ENCODE assay signal across 16 mouse cellular contexts in the genomic region with DNA sequence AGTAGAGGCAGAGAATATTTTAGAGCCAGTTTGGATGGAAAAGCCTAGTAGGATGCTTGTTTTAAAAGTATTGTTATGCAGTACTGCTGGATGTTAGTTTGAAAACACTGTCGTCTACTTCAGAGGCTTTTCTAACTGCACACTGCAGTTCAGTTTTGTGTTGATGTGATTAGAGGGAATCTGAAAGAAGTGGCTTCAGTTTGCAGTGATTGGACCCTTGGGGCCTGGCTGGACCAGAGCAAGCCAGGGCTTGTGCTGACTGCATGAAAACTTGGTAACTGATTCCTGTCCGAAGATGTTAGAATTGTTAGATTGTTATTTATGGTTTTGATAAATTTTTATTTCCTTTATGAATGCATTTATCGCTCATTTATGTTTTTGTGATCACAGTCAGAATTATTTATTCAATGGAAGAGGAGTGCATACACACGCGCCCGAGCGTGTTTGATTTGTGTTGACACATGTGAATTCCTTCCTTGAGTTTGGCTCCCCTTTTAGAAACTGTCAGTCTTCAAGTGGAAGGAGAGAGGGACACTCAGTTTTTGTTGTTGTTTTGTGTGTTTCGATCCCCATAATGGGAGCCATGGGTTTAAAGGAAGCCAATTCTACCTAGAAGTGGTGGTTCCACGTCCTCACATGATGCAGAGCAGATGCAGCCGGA.
A peak's percentile ranks its signal among the peaks of the same experiment; 100 is the strongest.
DNase-seq lines count a peak whose midpoint lies in the region; ATAC-seq lines count a peak whose summit lies in the region.
"Had no signal": no experiment of that assay in that cellular context is flagged by ENCODE, and none has a peak within 500 bp of the region (broad histone marks: within the 10 kb centered on the region; RNA-seq: fewer than 3 reads in every experiment).

No protein-coding gene starts in this region.

- no peaks in the 10 kb centered on the region for H3K36me3 ChIP-seq in midbrain, embryonic 12.5 days
- H3K36me3 ChIP-seq in midbrain, embryonic 16.5 days (ENCODE audit: control insufficient read depth, insufficient read depth, low read length): no peaks in the 10 kb centered on the region
- no peaks in the 10 kb centered on the region for H3K36me3 ChIP-seq in limb, embryonic 11.5 days (ENCODE audit: control insufficient read depth, insufficient read depth, low read length)
- H3K36me3 ChIP-seq: kidney, embryonic 15.5 days; limb, embryonic 13.5 days had no signal

- H3K4me3 ChIP-seq in midbrain, embryonic 12.5 days: no peak overlapping the region
- H3K4me3 ChIP-seq in midbrain, embryonic 16.5 days (ENCODE audit: low read depth, low read length): no peak overlapping the region
- H3K4me3 ChIP-seq in limb, embryonic 11.5 days (ENCODE audit: low read depth, low read length): no peak overlapping the region
- H3K4me3 ChIP-seq: kidney, embryonic 15.5 days; limb, embryonic 13.5 days had no signal

- H3K9me3 ChIP-seq in midbrain, embryonic 12.5 days: no peaks in the 10 kb centered on the region
- H3K9me3 ChIP-seq in midbrain, embryonic 16.5 days (replicated peaks; ENCODE audit: control insufficient read depth, low read length, poor library complexity, severe bottlenecking): no peaks in the 10 kb centered on the region
- no peaks in the 10 kb centered on the region for H3K9me3 ChIP-seq in limb, embryonic 11.5 days (ENCODE audit: control insufficient read depth, low read length)
- H3K9me3 ChIP-seq: kidney, embryonic 15.5 days; limb, embryonic 13.5 days had no signal

- H3K9ac ChIP-seq in midbrain, embryonic 12.5 days (replicated peaks): no peak overlapping the region
- no peak overlapping the region for H3K9ac ChIP-seq in midbrain, embryonic 16.5 days (ENCODE audit: low read depth, low read length)
- no peak overlapping the region for H3K9ac ChIP-seq in limb, embryonic 11.5 days (ENCODE audit: low read length)
- H3K9ac ChIP-seq: hindbrain, embryonic 14.5 days; kidney, embryonic 15.5 days; limb, embryonic 13.5 days had no signal

- H3K4me1 ChIP-seq in midbrain, embryonic 12.5 days: peaks cover 25% of the 10 kb centered on the region
- H3K4me1 ChIP-seq in midbrain, embryonic 16.5 days (ENCODE audit: control insufficient read depth, insufficient read depth, low read length): peaks cover 14% of the 10 kb centered on the region
- H3K4me1 ChIP-seq in limb, embryonic 11.5 days (ENCODE audit: control insufficient read depth, insufficient read depth, low read length): peaks cover 12% of the 10 kb centered on the region

- ATAC-seq in midbrain, embryonic 12.5 days (ENCODE audit: low FRiP score, low read depth): no peak
- ATAC-seq in midbrain, embryonic 16.5 days: no peak
- ATAC-seq in limb, embryonic 11.5 days (ENCODE audit: insufficient number of reproducible peaks, low FRiP score, low TSS enrichment, low read depth): no peak

- no peak overlapping the region for H3K4me2 ChIP-seq in midbrain, embryonic 12.5 days (replicated peaks)
- H3K4me2 ChIP-seq in midbrain, embryonic 16.5 days (ENCODE audit: low read length): no peak overlapping the region
- H3K4me2 ChIP-seq in limb, embryonic 11.5 days (ENCODE audit: low read depth, severe bottlenecking): no peak overlapping the region
- H3K4me2 ChIP-seq: heart, embryonic 11.5 days; hindbrain, embryonic 14.5 days; kidney, embryonic 15.5 days; limb, embryonic 13.5 days had no signal

- H3K27me3 ChIP-seq in midbrain, embryonic 12.5 days: no peaks in the 10 kb centered on the region
- H3K27me3 ChIP-seq in midbrain, embryonic 16.5 days (ENCODE audit: control insufficient read depth, insufficient read depth, low read depth, low read length): no peaks in the 10 kb centered on the region
- no peaks in the 10 kb centered on the region for H3K27me3 ChIP-seq in limb, embryonic 11.5 days (ENCODE audit: control insufficient read depth, insufficient read depth, low read length)
- H3K27me3 ChIP-seq: kidney, embryonic 15.5 days; limb, embryonic 13.5 days had no signal

- WGBS in midbrain, embryonic 12.5 days: 79% methylated on average over 10 of the region's 10 CpGs
- WGBS in midbrain, embryonic 16.5 days: 70% methylated on average over 10 of the region's 10 CpGs
- WGBS in limb, embryonic 11.5 days: 59% methylated on average over 10 of the region's 10 CpGs

- H3K27ac ChIP-seq in midbrain, embryonic 12.5 days (replicated peaks): peak overlapping the region; percentile 39; the same call in 1 of the 2 replicates
- no peak overlapping the region; the same call in 1 of the 2 replicates for H3K27ac ChIP-seq in midbrain, embryonic 16.5 days (ENCODE audit: low read length)
- no peak overlapping the region; the same call in 1 of the 2 replicates for H3K27ac ChIP-seq in limb, embryonic 11.5 days (replicated peaks; ENCODE audit: low read depth, low read length)
- H3K27ac ChIP-seq: hindbrain, embryonic 14.5 days; kidney, embryonic 15.5 days; limb, embryonic 13.5 days had no signal

- DNase-seq in gastrocnemius, adult 18-20 months (ENCODE audit: low spot score): peak; percentile 22
- no peak for DNase-seq in gastrocnemius, adult 8-10 months (ENCODE audit: low spot score in 2 of 2)
- DNase-seq in limb, embryonic 11.5 days (ENCODE audit: low spot score): peak; percentile 23
- no peak for DNase-seq in cerebellum, postnatal 36 days
- no peak for DNase-seq in adipocyte (ENCODE audit: low spot score)
- no peak for DNase-seq in spleen, postnatal 36 days (ENCODE audit: low spot score in 2 of 2)
- DNase-seq: B cell, adult 2 months; cerebellum, postnatal 14 days; lung, postnatal 14 days; thymus, adult 2 months had no signal

Comparison
In these comparisons a context has a peak if more than half of its experiments do, and no peak if none do; other contexts are left out.
1. DNase-seq: peak in gastrocnemius, adult 18-20 months (single experiment) and limb, embryonic 11.5 days (single experiment); none in gastrocnemius, adult 8-10 months (0 of 2), cerebellum, postnatal 36 days (0 of 2), adipocyte (single experiment) and spleen, postnatal 36 days (0 of 2).